25 mouse cellular contexts compared by ENCODE assay signal in the genomic region with DNA sequence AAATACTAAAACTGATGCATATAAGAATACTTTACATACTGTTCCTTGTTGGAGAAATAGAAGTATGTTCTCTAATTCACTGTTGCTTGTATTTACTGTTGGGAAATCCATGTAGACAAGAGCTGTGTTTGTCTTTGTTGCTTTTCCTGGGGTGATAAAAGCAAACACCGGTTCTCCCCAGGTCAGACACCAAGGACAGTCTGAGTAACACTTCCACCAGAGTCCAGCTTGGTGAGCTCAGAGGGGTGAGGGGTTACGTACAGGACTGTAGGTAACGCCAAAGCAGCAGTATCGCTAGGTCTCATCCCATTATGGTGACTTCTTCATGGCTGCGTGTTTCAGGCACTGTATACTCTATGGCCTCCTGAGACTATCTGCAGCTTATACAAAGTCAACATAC.
"Had no signal": no experiment of that assay in that cellular context is flagged by ENCODE, and none has a peak within 500 bp of the region (broad histone marks: within the 10 kb centered on the region; RNA-seq: fewer than 3 reads in every experiment).

No protein-coding gene starts in this region.

- H3K27me3 ChIP-seq: heart, embryonic 12.5 days; hindbrain, embryonic 12.5 days; hindbrain, embryonic 15.5 days; kidney, embryonic 15.5 days; limb, embryonic 13.5 days had no signal

- DNase-seq: gastrocnemius, adult 2 months; gastrocnemius, postnatal 10 days; gastrocnemius, postnatal 25 days; heart, adult 18-20 months; heart, postnatal 10 days; heart, postnatal 4 days; kidney, adult 11 months; kidney, adult 2 months; kidney, adult 9 months; kidney, postnatal 14 days; kidney, postnatal 36 days; layer of hippocampus, adult 9-11 months; left cerebral cortex, postnatal 4 days had no signal

- H3K4me1 ChIP-seq: heart, embryonic 10.5 days; hindbrain, embryonic 10.5 days; hindbrain, embryonic 15.5 days; limb, embryonic 13.5 days had no signal

- H3K9me3 ChIP-seq: heart, embryonic 10.5 days; heart, embryonic 12.5 days; hindbrain, embryonic 10.5 days; hindbrain, embryonic 12.5 days; hindbrain, embryonic 15.5 days; kidney, embryonic 15.5 days; limb, embryonic 13.5 days had no signal

- H3K4me2 ChIP-seq: heart, embryonic 12.5 days; hindbrain, embryonic 12.5 days; hindbrain, embryonic 15.5 days; kidney, embryonic 15.5 days; limb, embryonic 13.5 days had no signal

- H3K4me3 ChIP-seq: gastrocnemius, adult 2 months; heart, embryonic 10.5 days; heart, embryonic 12.5 days; hindbrain, embryonic 10.5 days; hindbrain, embryonic 12.5 days; hindbrain, embryonic 15.5 days; kidney, embryonic 15.5 days; left cerebral cortex, adult 2 months; limb, embryonic 13.5 days had no signal

- H3K27ac ChIP-seq: gastrocnemius, adult 2 months; heart, embryonic 10.5 days; hindbrain, embryonic 10.5 days; hindbrain, embryonic 12.5 days; hindbrain, embryonic 15.5 days; hindbrain, postnatal 0 days; kidney, embryonic 15.5 days; kidney, postnatal 0 days; left cerebral cortex, adult 2 months; limb, embryonic 13.5 days had no signal

- H3K36me3 ChIP-seq: heart, embryonic 10.5 days; heart, embryonic 12.5 days; hindbrain, embryonic 12.5 days; hindbrain, embryonic 15.5 days; kidney, embryonic 15.5 days; limb, embryonic 13.5 days had no signal

- H3K9ac ChIP-seq: heart, embryonic 12.5 days; hindbrain, embryonic 12.5 days; hindbrain, embryonic 15.5 days; kidney, embryonic 15.5 days; limb, embryonic 13.5 days had no signal

- ATAC-seq: forebrain, embryonic 16.5 days; hindbrain, postnatal 0 days; intestine, embryonic 16.5 days had no signal
